Mouse (Mus musculus) left cerebral cortex, postnatal 10 days (tissue): ENCODE data around the gene Bcar3. TPM values are rescaled to one million over a fixed set of nuclear protein-coding genes. Genes with fewer than 3 reads are reported as not detected.

Source experiments
- DNase-seq, 2 experiments: peaks; one replicate each; pipeline ENCODE4 v3.0.0; 2021 to 2022; ENCODE audit warnings: low spot score in 2 of 2, mixed read lengths in 1 of 2; ENCODE audit errors: extremely low spot score in 1 of 2
- intact Hi-C: fragments of 180-260 bp; cut with DNase I; formaldehyde crosslinking; loops from one replicate; pipeline ENCODE4 v1.15.1; 2025
- total RNA-seq, 2 experiments: library from RNA; stranded (reverse); gene quantifications; 2 replicates each; pipeline ENCODE4 v1.2.3; 2021

The Bcar3 gene
- total RNA-seq, 2 experiments from 2014 or later: 8.4 to 8.6 TPM

DNA sequence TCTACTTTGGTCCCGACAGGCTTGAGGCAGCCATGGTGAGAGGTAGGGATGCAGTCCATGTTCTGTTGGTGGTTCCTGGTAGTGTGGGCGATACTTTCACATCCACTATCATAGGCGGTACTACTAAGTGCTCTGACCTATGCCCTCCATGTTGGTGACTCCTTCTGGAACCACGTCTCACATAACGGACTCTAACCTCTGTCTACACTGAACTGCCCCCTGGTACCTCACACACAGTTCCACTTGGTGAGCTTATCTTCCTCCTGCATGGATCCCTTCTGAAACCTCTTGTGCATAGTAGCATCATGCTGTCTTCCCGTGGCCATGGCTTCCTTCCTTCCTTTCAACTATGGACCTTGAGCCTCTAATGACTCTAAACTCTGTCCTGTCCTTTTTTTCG, 129.7 kb downstream of the Bcar3 start:
- intact Hi-C loops: no loop called here
- DNase-seq: no peak

DNA sequence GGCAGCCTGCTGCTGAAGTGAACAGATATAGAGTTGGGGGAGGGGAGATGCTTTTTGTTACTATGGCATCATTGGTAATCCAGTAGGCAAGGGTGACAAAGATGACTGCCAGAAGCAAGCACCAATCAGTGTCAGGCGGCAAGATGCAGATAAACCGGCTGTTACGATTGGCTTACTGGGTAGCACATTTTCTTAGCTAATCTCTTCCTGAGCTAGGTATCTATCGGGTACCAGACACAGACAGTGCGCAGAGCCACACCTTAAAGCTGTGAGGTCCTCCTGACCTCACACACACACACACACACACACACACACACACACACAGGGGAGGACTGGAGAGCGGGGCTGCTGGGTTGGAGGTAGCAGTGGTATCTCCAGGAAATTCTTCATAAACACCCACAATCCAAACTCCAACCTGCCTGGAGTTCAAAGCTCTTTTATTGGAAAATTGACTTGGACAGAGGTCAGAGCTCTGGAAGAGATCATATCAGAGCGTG, 134.4 kb downstream of the Bcar3 start:
- peak in 1 of 2 experiments; percentile 12 for DNase-seq
- intact Hi-C loops: no loop called here

DNA sequence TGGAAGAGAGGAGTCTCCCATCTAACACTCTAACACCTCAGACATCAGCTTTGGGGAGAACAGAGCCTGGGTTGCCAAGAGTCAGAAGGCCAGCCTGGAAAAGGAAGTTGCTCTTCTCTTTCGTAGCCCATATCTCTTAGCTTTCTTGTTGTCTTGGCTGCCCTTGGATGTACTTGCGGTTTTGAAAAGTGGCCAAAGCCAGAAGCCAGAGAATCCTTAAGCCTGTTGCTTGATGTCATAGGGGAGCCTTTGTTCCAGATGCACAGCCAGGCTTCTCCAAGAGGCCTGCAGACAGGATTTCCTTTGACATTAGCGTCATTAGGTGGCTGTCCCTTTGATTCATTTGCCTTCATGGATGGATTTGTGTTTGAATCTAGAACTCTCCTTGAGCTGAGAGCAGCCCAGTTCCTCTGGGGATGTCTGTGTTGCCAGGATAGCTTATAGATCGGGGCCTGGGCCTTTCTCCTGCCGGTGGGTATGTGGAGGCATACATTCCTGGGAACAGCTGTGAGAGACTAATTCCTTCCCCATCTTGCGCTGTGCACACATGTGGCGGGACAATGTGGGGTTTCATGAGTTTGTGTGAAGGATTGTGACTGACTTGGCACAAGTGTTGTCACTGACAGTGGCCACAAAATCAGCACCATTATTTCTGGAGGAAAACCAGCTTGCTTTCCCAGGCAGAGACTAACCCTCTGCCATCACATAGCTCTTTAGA, 137.0 kb downstream of the Bcar3 start:
- DNase-seq: no peak
- intact Hi-C loops: no loop called here

DNA sequence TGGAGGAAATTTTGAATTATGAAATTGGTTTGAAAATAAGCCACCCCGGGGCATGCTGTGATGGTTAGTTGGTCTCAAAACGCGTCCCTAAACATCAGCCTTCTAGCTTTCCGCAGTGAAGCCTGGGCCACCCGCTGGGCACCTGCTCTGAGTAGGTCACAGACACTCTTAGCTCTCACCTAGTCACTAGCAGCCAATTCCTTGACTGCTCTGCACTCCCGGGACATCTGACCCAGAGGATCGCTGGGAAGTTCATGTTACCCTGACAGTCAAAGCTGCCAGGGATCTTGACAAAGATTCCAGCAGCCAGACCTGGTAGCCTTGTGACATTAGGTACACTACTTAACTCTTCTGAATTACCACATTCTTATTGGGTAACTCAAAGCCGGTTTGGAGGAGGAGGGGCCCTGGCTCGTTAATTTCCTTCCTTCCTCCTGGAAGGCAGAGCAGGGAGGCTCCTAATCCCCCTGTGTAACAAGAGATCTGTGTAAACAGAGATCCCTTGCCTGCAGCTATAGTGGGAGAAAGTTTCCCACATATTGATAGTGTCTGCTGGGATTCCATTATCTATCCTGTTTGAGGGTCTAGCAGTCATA, 139.0 kb downstream of the Bcar3 start:
- intact Hi-C loops: no loop called here
- DNase-seq: no peak

DNA sequence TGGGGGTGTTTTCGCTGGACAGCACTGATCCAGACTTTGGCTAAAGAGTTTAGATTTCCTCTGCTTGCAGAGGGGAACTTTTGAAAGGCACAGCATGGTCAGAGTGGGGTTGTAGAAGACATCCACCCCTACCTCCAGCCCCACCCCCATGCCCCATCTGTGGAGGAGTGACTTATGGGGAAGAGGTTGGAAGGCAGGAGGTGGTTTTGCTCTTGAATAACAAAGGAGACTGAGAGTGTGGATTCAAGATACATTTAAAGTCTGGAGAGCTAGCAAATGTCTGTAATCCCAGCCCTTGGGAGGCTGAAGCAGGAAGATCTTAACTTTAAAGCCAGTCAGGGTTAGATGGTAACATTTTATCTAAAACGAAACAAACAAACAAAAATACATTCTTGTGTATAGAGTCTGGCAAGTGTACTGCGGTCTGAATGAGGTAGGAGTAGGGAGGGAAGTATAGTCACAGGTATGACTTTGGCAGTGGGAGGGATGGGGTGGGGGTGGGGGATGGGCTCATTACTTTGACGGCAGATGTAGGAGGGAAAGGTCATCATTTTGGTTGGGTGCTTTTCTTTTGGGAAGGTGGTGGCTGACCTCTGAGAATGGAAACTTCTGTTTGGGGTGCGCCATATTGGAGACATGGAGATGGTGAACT, 140.2 kb downstream of the Bcar3 start:
- DNase-seq: no peak
- intact Hi-C loops: no loop called here

DNA sequence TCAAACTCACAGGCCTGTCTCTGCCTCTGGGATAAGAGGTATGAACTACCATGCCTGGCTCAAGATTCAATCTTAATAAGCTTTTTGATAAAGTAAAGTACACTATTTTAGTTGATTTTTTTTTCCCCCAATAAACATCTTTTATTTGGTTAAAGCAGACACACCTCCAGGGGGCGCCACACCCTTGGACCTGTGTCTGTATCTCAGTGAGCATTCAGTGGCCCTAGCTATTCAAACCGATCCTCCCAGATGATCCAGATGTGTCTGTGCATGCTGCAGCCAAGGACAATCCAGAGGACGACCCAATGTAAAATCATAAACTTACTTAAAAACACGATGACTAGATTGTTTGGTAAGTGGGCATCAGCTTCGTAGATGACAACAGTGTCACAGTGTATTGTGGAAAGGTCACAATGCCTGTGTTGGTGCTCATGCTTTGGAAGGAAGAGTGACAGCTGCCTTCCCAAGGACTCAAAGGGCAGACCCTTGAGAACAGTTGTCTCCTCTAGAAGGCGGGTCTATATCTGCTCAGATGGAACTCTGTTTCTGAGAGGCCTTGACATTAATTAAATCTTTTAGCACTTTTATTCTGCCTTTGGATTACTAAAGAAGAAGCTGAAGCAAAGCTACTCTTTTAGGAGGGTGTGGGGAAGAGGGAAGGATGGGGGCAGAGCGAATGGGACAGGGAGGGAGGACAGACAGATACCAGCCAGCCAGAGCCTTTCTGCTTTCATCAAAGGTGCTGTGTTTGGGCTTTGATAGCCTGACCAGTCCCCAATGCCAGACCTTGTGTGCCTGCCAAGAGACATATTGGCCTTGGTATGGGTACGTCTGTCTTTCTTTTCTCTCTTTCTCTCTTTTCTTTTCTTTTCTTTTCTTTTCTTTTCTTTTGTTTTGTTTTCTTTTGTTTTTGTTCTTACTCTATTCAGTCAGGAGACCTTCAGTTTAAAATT, 141.3 kb downstream of the Bcar3 start:
- DNase-seq: no peak
- intact Hi-C loops: no loop called here

DNA sequence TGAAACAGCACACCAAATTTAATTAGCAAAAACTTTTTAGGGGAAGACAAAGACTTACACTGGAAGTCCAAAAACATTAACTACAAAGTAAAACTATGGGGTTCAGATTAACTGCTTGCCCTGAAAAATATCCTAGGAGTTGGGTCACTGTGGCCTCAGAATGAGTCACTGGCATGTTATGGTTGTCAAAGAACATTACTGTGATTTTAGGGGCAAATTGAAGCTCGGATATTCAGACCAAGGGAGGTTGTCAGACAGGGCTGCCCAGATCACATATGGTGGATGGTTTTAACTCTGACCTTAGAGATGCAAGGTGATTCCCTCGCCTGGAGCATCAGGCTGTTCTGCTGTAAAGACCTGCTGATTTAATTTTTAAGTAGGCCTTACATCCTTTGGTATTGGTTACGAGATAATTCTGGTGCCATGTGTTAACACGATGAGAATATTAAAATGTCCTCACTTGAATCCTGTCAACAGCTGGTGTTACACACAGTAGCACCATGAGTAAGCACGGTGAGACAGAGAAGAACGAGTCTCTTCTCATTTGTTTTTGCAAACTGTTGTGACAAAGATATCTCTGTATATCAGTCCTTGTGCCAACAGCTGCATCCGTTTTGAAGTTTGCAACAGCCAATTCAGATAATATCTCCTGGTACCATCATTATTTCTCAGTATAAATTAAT, 144.3 kb downstream of the Bcar3 start:
- no peak for DNase-seq
- intact Hi-C loops: no loop called here

DNA sequence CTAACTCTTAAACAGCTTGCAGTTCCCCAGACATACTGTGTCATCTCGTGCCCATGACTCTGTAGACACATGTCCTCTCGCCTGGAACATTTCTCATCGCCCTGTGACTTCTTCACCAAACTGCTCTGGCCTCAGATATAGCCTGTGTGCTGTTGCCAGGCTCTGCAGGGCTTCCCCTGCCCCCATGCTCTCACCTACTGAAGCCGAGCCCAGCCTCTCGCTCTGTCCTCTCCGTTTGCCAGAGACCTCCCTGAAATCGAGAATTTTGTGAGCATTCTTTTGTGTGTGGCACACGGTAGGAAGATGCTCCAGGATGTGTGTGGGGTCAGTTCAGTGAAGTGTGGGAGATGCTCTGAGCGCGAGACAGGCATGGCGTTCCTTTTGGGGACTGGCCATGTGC, 151.8 kb downstream of the Bcar3 start:
- intact Hi-C loops: no loop called here
- DNase-seq: no peak

DNA sequence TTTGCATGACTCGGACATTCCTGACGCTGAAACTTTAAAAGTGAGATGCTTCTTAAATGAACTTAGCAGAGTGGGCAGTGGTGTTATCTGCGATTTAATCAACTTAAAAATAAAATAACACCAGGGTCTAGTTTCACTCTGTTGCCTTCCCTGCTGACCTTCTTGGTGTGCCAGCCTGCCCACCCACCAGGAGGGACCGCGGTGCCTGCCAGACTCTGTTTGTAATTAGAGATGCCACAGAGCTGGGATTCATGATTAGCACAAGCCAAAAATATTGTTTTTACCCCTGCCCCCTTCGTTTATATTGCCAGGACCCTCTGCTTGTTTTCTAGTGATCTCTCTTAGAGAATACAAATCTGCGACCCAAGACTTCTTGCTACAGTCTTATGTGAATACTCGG, 152.7 kb downstream of the Bcar3 start:
- DNase-seq: no peak
- intact Hi-C loops: no loop called here

DNA sequence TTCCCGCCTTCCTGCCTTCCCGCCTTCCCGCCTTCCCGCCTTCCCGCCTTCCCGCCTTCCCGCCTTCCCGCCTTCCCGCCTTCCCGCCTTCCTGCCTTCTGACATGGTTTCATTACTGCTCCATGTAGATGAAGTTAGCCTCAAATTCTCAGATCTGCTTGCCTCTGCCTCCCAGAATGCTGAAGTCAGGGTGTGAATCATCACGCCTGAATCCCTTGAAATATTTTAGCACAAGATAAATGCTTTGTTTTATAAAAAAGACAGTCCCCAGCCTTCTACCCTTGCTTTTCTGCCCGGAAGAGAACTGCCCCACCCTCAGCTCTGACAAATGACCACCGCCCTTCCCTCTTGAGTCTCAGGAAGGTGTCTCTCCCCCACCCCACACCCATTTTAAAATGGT, 154.3 kb downstream of the Bcar3 start:
- intact Hi-C loops: no loop called here
- DNase-seq: no peak

DNA sequence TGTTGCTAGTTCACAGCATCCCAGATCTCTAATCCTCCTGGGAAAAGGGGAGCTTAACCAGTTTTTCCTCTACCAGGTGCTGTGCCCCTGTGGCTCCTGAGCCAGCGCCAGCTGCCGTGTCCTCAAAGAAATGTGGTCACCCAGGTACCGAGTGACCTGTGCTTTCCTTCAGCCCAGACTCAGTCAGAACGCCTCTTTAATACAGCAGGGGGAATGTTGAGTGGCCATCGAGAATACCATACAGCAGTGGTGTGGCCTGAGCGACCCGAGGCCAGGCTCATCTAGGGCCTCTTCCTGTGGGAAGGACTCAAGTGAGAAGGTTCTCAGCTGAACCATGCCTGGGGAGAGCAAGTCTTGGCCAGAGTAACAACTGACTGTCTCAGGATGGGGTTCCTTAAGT, 156.1 kb downstream of the Bcar3 start:
- intact Hi-C loops: no loop called here
- no peak for DNase-seq

DNA sequence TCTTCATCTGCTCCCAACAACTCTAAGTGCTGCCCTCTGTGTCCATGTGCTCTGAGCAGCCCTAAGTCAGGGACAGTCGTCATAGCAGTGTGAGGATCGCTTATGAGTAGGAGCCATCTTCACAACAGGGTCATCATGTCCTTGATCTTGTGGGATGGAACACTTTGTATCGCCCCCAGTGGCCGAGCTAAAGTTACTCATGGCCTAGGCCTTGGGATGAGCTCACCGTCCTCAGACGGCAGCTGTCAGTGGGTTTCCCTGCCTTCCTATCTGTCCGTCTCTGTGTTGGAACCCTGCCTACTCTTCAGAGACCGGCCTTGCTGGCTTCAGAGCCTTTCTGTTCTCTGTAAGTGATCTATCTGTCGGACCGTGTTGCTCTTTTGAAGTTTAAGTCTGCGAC, 159.9 kb downstream of the Bcar3 start:
- intact Hi-C loops: no loop called here
- no peak for DNase-seq

DNA sequence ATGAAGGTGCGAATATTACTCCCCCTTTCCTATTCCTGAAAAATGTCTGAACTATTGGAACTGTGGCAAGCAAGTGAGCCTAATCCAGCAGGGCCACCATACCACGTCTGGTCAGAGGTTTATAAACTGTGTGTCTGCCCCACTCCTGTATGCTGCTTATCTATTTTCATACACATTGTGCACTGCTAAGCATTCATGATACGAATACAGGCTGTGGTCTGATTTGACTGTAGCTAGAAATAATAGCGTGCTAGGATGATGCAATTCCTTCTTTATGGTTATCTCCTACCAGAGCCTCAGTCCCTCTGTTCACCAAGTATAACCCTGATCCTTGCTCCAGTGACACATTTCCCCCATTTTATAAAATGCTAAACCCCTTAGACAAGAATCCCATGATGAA, 162.2 kb downstream of the Bcar3 start:
- DNase-seq: no peak
- intact Hi-C loops: no loop called here

DNA sequence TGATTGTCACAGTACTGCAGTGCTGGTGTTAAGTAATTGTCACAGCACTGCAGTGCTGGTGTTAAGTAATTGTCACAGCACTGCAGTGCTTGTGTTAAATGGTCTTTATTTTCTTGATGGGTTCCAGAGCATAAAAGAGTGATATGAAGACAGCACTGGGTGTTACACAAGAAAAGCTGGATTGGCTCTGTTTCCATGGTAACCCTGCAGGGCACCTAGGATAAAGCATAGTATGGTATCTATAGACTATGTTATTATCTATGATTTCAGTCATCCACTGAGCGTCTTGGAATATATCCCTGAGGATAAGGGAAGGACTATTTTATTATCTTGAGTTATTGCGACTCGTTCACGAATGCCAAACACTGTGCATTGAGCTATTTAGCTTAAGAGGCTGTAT, 162.9 kb downstream of the Bcar3 start:
- intact Hi-C loops: no loop called here
- DNase-seq: no peak

DNA sequence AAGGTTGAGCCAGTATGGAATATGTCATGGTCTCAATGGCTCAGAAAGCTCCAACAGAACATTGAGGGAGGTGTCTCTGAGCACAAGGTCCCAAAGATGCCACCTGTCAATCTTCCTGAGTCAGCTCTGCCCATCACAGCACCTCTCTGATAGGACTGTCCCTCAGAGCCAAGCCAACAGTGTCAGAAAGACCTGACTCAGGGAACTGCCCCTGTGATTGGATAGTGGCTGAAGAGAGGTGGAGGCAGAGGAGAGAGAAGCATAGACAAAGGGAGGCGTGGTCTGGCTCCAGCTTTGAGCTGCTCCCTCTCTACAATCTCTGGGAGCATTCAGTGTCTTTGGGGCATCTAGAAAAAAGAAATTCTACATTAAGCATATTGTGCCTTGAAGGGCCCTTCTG, 163.8 kb downstream of the Bcar3 start:
- DNase-seq: no peak
- intact Hi-C loops: no loop called here

DNA sequence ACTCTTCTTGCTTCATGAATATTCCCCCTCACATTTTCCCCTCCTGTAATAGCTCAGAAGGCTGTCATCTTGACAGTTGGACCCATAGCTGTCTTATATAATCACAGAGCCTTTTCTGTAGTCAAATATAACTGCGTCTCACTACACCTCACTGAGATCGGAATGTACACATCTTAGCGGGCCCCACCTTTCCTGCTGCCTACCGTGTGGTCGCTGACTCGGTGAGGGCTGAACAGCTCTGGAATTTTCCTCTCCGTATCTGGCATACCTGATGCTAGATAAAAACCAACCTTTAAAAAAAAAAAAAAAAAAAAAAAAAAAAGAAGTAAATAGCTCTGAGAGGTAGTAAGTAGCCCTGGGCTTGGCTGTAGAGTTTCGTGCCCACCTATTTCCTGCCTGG, 164.8 kb downstream of the Bcar3 start:
- DNase-seq: no peak
- intact Hi-C loops: no loop called here

DNA sequence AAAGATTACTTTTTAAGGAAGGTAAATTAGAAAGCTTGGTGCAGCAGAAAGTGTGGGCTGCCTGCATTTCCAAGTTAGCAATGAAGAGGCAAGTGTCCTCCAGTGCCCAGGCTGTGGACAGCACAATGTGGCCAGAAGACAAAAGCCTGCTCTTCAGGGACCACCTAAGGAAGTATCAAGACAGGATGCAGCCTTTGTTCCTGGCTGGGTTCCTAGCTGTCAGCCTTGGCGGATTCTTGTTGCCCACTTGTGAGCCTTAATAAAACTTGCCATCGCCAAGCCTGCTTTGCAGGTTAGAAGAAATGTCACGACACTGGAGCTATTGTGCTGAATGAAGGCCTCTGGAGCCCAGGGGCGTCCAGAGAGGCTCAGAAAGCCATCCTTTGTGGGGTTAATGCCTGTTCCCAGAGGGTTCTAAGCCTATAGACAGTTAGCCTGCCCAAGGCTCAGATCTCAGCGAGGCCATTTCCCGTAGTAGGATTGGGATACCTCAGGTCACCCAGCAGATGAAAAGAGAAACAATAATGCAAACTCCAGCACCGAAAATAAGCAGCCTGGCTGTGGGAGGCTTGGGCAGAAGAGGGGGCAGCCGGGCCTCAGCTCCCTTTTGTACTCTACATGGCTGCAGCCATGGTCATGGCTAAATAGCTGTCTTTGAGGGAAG, 167.0 kb downstream of the Bcar3 start:
- no peak for DNase-seq
- intact Hi-C loops: loop anchor here (5.0 kb wide), 4 partner anchors 156 to 441 kb away; partner anchors contain the start of genes Bcar3 and Fnbp1l

DNA sequence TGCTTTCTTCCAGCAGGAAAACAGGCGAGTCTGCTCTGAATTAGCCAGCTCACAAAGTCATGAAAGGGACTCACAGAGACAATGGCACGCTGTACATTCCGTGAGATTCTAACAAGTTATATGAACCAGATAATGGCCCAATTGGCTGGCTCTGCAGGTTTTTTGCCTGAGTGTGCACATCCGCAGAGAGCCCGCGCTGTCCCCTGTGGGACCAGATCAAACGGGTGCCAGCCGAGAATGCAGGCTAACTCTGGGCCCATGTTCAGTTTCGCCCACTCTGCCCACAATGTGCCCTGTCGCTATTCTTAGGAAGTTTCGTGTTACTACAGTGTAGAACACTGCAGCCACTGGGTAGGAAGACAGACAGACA, 167.6 kb downstream of the Bcar3 start:
- intact Hi-C loops: loop anchor here (5.0 kb wide), 4 partner anchors 156 to 441 kb away; partner anchors contain the start of genes Bcar3 and Fnbp1l
- DNase-seq: no peak
